Mouse (Mus musculus) hematopoietic multipotent progenitor cell, adult 10-12 weeks (in vitro differentiated cells): ENCODE measurements around the gene Gpx7. TPM values are rescaled to one million over a fixed set of nuclear protein-coding genes. Genes with fewer than 3 reads are reported as not detected.

Source experiments
- polyA plus RNA-seq: library from polyadenylated mRNA; stranded (reverse); fragments of >175 nt; gene quantifications from 2 replicates; pipeline ENCODE4 v1.2.3, GENCODE M21; 2012; ENCODE audit warnings: low replicate concordance

The Gpx7 gene
- polyA plus RNA-seq = 0.89 and 1.7 TPM in 2 replicates

GRCm38 (mm10) chr4:108406861-108407401 is at the start of gene Gpx7:
Gene Gpx7 (minus strand): TSS chr4:108406961.

GRCm38 (mm10) chr4:108383183-108383714 is 23.5 kb downstream of the Gpx7 start, which contains the start of gene Shisal2a:
Gene Shisal2a (minus strand): TSS chr4:108383349.

Other genes with a start within 250 kb of the Gpx7 start
- 0.92 and 2.6 TPM in 2 replicates for gene Echdc2, start 241.5 kb downstream of the Gpx7 start, polyA plus RNA-seq
- not detected in 2 replicates for gene Zyg11a, start 188.9 kb downstream of the Gpx7 start, polyA plus RNA-seq
- 4.1 and 5.0 TPM in 2 replicates for gene Zyg11b, start 105.9 kb downstream of the Gpx7 start, polyA plus RNA-seq
- 0.79 and 5.2 TPM in 2 replicates for gene Coa7, start 78.8 kb downstream of the Gpx7 start, polyA plus RNA-seq
- gene Shisal2a, start 23.6 kb downstream of the Gpx7 start, polyA plus RNA-seq = not detected in 2 replicates
- 40.7 and 65.4 TPM in 2 replicates for gene Tut4, start 52.5 kb upstream of the Gpx7 start, polyA plus RNA-seq
- 1.3 and 4.0 TPM in 2 replicates for gene Prpf38a, start 172.4 kb upstream of the Gpx7 start, polyA plus RNA-seq
- gene Orc1, start 172.5 kb upstream of the Gpx7 start, polyA plus RNA-seq = 0.17 and 3.8 TPM in 2 replicates
- gene Cc2d1b, start 213.0 kb upstream of the Gpx7 start, polyA plus RNA-seq = 67.9 and 97.8 TPM in 2 replicates